Mouse (Mus musculus) heart, embryonic 16.5 days (tissue): ENCODE measurements around the gene Gstm2. TPM values are rescaled to one million over a fixed set of nuclear protein-coding genes. Genes with fewer than 3 reads are reported as not detected.
"Not testable (repeated sequence)": the region's sequence is repeated elsewhere in the genome, so short reads cannot be mapped to it uniquely, and the experiment has no call there.

ENCODE experiments used
- ATAC-seq: fragments of 200-750 bp; cut with Nextera tagmentation; replicated peaks from 2 replicates; pipeline ENCODE4 v1.8.0; 2017; ENCODE audit warnings: moderate number of reproducible peaks; ENCODE audit not compliant: insufficient read depth, low FRiP score; ENCODE audit errors: extremely low read depth
- H3K27ac ChIP-seq: fragments of 300-500 bp; sonication (generic); 2 replicates; pipeline ENCODE4 v1.5.1; 2014; ENCODE audit warnings: mild to moderate bottlenecking, low read length, control low read depth, moderate library complexity
- H3K27me3 ChIP-seq: fragments of 300-500 bp; sonication (generic); 2 replicates; pipeline ENCODE4 v1.6.1; 2014; ENCODE audit warnings: low read length, mixed read lengths; ENCODE audit not compliant: control insufficient read depth, insufficient read depth
- H3K36me3 ChIP-seq: fragments of 300-500 bp; sonication (generic); 2 replicates; pipeline ENCODE4 v1.6.1; 2014; ENCODE audit not compliant: control insufficient read depth, insufficient read depth
- H3K4me1 ChIP-seq: fragments of 300-500 bp; sonication (generic); 2 replicates; pipeline ENCODE4 v1.6.1; 2014; ENCODE audit warnings: low read length, mixed read lengths; ENCODE audit not compliant: control insufficient read depth, insufficient read depth
- H3K4me2 ChIP-seq: fragments of 300-500 bp; sonication (generic); 2 replicates; pipeline ENCODE4 v1.6.1; 2014; ENCODE audit warnings: low read depth, mild to moderate bottlenecking, control low read depth, low read length
- H3K4me3 ChIP-seq: fragments of 300-500 bp; sonication (generic); 2 replicates; pipeline ENCODE4 v1.5.1; 2014; ENCODE audit warnings: mild to moderate bottlenecking, control low read depth, low read length
- H3K9ac ChIP-seq: fragments of 300-500 bp; sonication (generic); 2 replicates; pipeline ENCODE4 v1.6.1; 2014; ENCODE audit warnings: low read length, control low read depth
- H3K9me3 ChIP-seq: fragments of 300-500 bp; sonication (generic); replicated peaks from 2 replicates; pipeline ENCODE4 v1.6.1; 2016; ENCODE audit warnings: low read length; ENCODE audit not compliant: control insufficient read depth
- WGBS: fragments of 180-500 bp; shearing (Covaris S2); extraction: QIAGEN DNeasy Blood & Tissue Kit; methylation state at CpG from one replicate; pipeline ENCODE4 v1.1.7; 2014; 5-methylcytosine and 5-hydroxymethylcytosine counted together
- polyA plus RNA-seq: library from polyadenylated mRNA; unstranded; fragments of >200 nt; fragmentation: Nextera tagmentation; extraction: Ambion mirVana; gene quantifications from 2 replicates; pipeline ENCODE4 v1.2.1, GENCODE M21; 2015

The Gstm2 gene
- polyA plus RNA-seq, 1 experiment from 2014 or later = 79.3 TPM

DNA sequence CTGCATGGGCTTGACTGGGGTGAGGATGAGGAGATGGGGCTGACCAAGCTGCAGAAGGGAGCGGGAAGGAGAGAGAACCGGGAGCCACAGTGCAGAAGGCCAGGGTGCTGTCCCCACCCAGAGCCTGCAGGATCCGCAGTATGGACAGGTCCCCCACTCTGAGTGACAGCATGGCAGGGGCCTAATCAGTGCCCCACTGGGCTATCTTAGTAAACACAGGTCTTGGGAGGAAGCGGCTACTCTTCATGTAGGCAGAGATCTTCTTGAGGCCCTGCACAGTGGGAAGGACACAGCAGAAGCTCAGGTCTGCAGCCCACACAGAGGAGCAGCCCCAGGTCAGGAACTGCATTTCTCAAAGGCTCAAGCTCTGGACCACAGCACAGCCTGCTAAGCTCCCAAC, 22.2 kb downstream of the Gstm2 start:
- no peak overlapping the region for H3K4me2 ChIP-seq
- no peak overlapping the region for H3K4me3 ChIP-seq
- H3K27ac ChIP-seq = no peak overlapping the region
- ATAC-seq = no peak
- H3K9me3 ChIP-seq = no peaks in the 10 kb centered on the region
- H3K36me3 ChIP-seq = no peaks in the 10 kb centered on the region
- H3K27me3 ChIP-seq = no peaks in the 10 kb centered on the region
- no peak overlapping the region for H3K9ac ChIP-seq
- WGBS = 81% methylated on average over 4 of the region's 4 CpGs
- H3K4me1 ChIP-seq = 0 out of 2 replicates have a peak, but pooled peaks cover 2% of the 10 kb centered on the region

DNA sequence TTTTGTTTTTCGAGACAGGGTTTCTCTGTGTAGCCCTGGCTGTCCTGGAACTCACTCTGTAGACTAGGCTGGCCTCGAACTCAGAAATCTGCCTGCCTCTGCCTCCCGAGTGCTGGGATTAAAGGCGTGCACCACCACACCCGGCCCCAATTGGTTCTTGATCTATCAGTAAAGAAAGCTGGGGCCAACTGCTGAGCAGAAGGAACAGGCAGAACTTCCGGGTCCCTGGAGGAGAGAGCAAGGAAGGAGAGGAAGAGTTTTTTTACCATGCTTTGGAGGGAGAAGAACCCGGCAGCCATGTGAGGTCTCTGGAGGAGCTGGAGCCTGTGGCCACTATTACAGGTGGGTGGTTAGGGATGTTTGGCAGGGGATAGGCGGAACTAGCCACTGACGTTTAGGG, 31.0 kb downstream of the Gstm2 start:
- not testable (repeated sequence) for H3K9ac ChIP-seq, H3K4me3 ChIP-seq, H3K4me1 ChIP-seq, H3K4me2 ChIP-seq, ATAC-seq, H3K27me3 ChIP-seq, H3K36me3 ChIP-seq, H3K27ac ChIP-seq, H3K9me3 ChIP-seq
- WGBS = 82% methylated on average over 9 of the region's 9 CpGs

DNA sequence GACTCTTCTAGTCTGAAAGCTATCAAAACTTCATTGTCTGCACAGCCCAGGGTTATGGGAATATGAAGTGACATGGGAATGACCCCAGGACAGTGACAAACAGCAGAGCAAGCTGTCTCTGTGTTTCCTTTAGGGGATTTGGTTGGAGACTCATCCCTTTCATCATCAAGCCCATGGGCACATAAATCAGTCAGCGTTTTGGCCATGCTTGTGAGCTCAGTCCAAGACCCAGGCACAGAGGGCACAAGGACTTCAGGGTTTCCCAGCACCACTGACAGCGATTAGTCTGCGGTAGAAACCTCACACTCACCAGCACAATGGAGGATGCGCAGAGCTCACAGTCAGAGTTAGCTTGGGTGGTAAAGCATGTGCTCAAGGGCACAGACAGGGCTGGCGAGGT, 32.3 kb downstream of the Gstm2 start:
- Histone ChIP-seq H3K9me3 (no peaks in the 10 kb centered on the region), H3K36me3 (no peaks in the 10 kb centered on the region), H3K4me3 (no peak overlapping the region), H3K4me2 (no peak overlapping the region), H3K9ac (no peak overlapping the region), H3K4me1 (no peaks in the 10 kb centered on the region), H3K27me3 (peaks cover 2% of the 10 kb centered on the region; the same call in 1 of the 2 replicates), H3K27ac (no peak overlapping the region)
- ATAC-seq = no peak
- WGBS = 82% methylated on average over 5 of the region's 5 CpGs

DNA sequence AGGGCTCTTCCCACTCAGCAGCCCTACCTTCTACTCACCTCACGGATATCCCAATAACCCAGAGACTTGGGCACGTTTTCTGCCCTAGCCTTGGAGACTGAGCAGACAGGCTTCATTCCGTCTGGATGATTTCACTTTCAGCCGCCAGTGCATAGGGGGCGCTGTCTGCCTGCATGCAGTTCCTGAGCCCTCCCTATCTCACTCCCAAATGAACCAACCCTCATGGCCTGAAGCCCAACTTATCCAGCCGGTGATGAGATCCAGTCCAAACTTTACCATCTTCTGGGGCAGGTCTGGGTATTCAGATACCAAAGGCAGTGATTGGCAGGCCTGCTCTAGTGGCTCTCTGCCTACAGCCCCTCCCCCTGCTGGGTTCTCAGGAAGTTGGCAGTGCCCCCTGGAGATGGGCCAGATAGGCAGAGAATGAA, 32.9 kb downstream of the Gstm2 start:
- Histone ChIP-seq H3K4me1 (no peaks in the 10 kb centered on the region), H3K9me3 (no peaks in the 10 kb centered on the region), H3K27ac (no peak overlapping the region), H3K4me3 (no peak overlapping the region), H3K27me3 (peaks cover 2% of the 10 kb centered on the region; the same call in 1 of the 2 replicates), H3K9ac (no peak overlapping the region), H3K36me3 (no peaks in the 10 kb centered on the region), H3K4me2 (no peak overlapping the region)
- 16% methylated on average over 6 of the region's 6 CpGs for WGBS
- ATAC-seq = peak; percentile 63; the same call in 1 of the 2 replicates

DNA sequence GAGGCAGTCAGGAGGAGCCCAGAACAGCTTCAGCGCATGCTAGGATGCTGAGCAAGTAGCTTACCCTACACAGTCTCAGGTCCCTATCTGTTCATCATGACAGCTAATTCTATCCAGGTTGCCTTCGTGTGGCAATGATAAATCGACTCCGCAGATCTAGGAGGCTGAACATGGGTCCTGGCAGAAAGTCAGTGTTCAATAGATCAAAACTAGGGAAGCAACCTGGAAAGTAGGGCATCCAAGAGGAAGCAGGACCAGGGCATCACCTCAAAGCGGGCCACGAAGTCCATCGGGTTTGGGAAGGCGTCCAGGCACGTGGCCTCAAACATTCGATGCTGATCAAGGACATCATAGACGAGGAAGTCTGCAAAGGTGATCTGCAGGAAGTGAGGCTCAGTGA, 35.7 kb downstream of the Gstm2 start:
- 78% methylated on average over 11 of the region's 11 CpGs for WGBS
- H3K4me3 ChIP-seq = no peak overlapping the region
- H3K4me1 ChIP-seq = no peaks in the 10 kb centered on the region
- no peak for ATAC-seq
- H3K9ac ChIP-seq = no peak overlapping the region
- no peak overlapping the region for H3K27ac ChIP-seq
- peaks cover 2% of the 10 kb centered on the region; the same call in 1 of the 2 replicates for H3K27me3 ChIP-seq
- H3K9me3 ChIP-seq = no peaks in the 10 kb centered on the region
- no peak overlapping the region for H3K4me2 ChIP-seq
- no peaks in the 10 kb centered on the region for H3K36me3 ChIP-seq

DNA sequence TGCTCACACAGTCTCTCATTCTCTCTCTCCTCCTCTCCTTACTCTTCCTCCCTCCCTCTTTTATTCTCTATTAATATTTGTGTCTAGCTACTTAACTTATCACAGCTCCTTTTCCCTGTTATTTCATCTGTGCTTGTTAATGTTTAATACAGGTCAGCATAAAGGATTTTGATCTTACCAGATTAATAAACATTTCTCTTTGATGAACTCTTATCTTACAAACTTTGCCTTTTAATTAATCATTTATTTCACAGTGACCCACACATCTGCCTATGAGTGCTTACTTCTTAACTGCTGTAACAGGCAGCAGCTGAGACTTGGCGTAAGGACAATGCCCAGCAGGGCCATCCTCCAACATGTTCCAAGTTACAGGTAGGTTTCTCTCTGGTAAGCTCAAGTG, 36.8 kb downstream of the Gstm2 start:
- H3K4me1 ChIP-seq, H3K9me3 ChIP-seq, H3K4me2 ChIP-seq, H3K27me3 ChIP-seq, H3K27ac ChIP-seq, ATAC-seq, H3K9ac ChIP-seq, H3K36me3 ChIP-seq, H3K4me3 ChIP-seq: not testable (repeated sequence)
- 71% methylated on average over 1 of the region's 1 CpGs for WGBS

DNA sequence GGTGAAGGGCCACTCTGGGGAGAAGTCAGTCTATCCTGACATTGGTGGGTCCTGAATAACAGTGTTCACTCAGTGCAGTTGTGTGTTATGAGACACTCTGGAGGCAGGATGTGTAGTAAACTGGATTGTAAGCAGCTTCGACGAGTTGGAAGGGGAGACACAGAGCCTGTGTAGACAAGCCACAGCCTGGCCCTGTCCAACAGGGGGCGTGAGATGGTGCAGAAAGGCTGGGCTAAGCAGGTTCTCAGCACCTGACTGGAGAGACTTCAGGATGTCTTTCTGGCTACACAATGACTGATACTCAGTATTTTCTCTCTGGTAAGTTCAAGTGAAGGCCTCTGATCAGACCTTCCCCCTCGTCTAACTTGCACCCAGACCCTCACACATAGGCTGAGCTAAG, 40.5 kb downstream of the Gstm2 start:
- 51% methylated on average over 4 of the region's 4 CpGs for WGBS

DNA sequence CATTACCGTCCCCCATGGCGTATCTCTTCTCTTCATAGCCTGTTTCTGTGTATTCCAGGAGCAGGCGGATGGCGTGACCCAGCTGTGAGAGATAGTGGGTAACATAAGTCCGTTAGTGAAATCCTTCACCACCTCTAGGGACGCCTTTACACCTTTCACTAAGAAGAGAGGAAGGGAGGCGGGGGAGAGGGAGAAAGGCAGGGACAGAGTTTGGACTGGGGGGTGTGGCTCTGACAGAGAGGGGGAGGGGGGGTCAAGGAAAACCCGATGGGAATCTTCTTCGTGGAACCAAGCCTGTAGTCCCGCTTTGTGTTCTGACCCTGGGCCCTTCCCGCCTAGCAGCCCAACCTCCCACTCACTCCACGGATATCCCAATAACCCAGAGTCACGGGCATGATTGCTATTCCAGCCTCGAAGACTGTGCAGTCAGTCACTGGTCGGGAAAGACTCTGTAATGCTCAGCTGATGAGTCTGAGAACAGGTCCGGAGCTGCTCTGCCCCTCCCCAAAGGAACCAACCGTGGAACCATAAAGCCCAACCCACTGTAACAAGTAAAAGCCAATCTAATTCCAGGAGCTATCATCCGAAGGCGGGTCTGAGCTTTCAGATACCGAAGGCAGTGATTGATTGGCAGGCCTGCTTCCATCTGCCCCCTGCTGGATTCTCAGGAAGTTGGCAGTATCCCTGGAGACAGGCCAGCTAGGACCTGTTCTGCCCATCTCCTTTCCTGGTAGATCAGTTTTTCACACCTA, 42.8 kb downstream of the Gstm2 start, which contains the start of gene Gstm6:
Gstm6 (minus strand) TSS at position 511 of the 752 bp plus-strand sequence.
- peaks cover 10% of the 10 kb centered on the region for H3K4me1 ChIP-seq
- no peak within 1 kb of the TSS for H3K27ac ChIP-seq
- peak within 1 kb of the TSS; percentile 38 for H3K4me3 ChIP-seq
- H3K27me3 ChIP-seq = 0 out of 2 replicates have a peak, but pooled peaks cover 3% of the 10 kb centered on the region
- peak within 1 kb of the TSS; percentile 57; the same call in 1 of the 2 replicates for H3K9ac ChIP-seq
- H3K36me3 ChIP-seq = no peaks in the 10 kb centered on the region
- H3K9me3 ChIP-seq = no peaks in the 10 kb centered on the region
- H3K4me2 ChIP-seq = peak within 1 kb of the TSS; percentile 65
- 14% methylated on average over 19 of the region's 20 CpGs for WGBS
- ATAC-seq = peak; percentile 46; the same call in 1 of the 2 replicates

More for the DNA sequence above, 40.5 kb downstream of the Gstm2 start:
- Histone ChIP-seq H3K4me1 (peaks cover 4% of the 10 kb centered on the region; the same call in 1 of the 2 replicates), H3K9ac (no peak overlapping the region), H3K27ac (no peak overlapping the region), H3K9me3 (no peaks in the 10 kb centered on the region), H3K36me3 (no peaks in the 10 kb centered on the region), H3K27me3 (0 out of 2 replicates have a peak, but pooled peaks cover 5% of the 10 kb centered on the region), H3K4me3 (no peak overlapping the region), H3K4me2 (no peak overlapping the region)
- ATAC-seq = no peak

DNA sequence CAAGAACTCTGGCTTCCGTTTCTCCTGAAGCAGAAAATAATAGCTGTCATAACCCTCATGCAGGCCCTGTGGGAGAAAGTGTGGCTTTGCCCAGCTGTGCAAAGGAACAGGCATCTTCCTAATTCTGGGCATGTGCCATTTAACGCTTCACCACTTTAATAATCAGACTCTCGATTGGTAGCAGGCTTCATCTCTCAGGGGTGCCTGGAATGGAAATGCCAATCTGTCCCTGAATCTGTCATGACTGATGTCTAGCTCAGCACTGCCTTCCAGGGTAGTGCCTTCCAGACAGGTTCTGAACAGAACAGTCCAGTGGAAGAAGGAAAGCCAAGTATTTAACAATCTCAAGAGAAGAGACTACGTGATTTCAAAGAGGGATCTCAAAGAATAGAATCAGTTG, 45.0 kb downstream of the Gstm2 start:
- no peak for ATAC-seq
- Histone ChIP-seq H3K9ac (no peak overlapping the region), H3K4me2 (no peak overlapping the region), H3K27ac (no peak overlapping the region), H3K9me3 (no peaks in the 10 kb centered on the region), H3K36me3 (no peaks in the 10 kb centered on the region), H3K4me1 (peaks cover 10% of the 10 kb centered on the region), H3K27me3 (0 out of 2 replicates have a peak, but pooled peaks cover 3% of the 10 kb centered on the region), H3K4me3 (no peak overlapping the region)
- 58% methylated on average over 4 of the region's 4 CpGs for WGBS
